Mouse (Mus musculus): ENCODE measurements around the gene Acss2. TPM values are rescaled to one million over a fixed set of nuclear protein-coding genes. Genes with fewer than 3 reads are reported as not detected.

Acss2 gene
- polyA plus RNA-seq, 1 experiment = 59.5 TPM

DNA sequence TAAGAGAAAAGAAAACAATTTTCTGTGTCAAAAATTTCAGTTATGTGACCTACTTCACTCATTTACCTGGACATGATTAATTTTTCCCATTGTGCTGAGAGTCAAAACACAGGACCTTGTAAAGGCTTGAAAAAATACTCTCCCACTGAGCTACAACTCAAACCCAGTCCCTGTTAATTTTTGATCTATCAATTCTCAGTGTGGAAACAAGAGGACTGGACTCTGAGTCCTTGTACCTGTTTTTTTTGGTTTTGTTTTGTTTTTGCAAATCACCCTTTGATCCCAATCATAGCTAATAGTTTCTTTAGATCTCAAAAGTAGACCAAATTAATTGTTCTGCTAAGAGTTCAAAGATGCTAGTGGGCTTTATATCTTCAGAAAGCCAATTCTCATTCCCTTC is 21.9 kb downstream of the Acss2 start:
- Histone ChIP-seq H3K4me1 (ENCODE audit: control insufficient read depth, insufficient read depth, low read length) (no peaks in the 10 kb centered on the region), H3K36me3 (ENCODE audit: control insufficient read depth, insufficient read depth, low read length) (no peaks in the 10 kb centered on the region), H3K27ac (ENCODE audit: control insufficient read depth, insufficient read depth, low read depth, low read length) (no peak overlapping the region), H3K4me3 (ENCODE audit: control insufficient read depth, low read depth, low read length) (no peak overlapping the region), H3K27me3 (ENCODE audit: control insufficient read depth, insufficient read depth, low read length) (no peaks in the 10 kb centered on the region)
- TF ChIP-seq CTCF (IDR thresholded peaks at IDR 0.05; ENCODE audit: control insufficient read depth, insufficient read depth, insufficient replicate concordance, low read depth, low read length) = no peak
- no peak for TF ChIP-seq POLR2A (IDR thresholded peaks at IDR 0.05; ENCODE audit: control insufficient read depth, low read depth, low read length)

GRCm38 (mm10) chr2:155540822-155541458 is 23.2 kb downstream of the Acss2 start:
- Histone ChIP-seq H3K4me3 (ENCODE audit: control insufficient read depth, low read depth, low read length) (no peak overlapping the region), H3K27ac (ENCODE audit: control insufficient read depth, insufficient read depth, low read depth, low read length) (no peak overlapping the region), H3K36me3 (ENCODE audit: control insufficient read depth, insufficient read depth, low read length) (no peaks in the 10 kb centered on the region), H3K27me3 (ENCODE audit: control insufficient read depth, insufficient read depth, low read length) (no peaks in the 10 kb centered on the region), H3K4me1 (ENCODE audit: control insufficient read depth, insufficient read depth, low read length) (no peaks in the 10 kb centered on the region)
- TF ChIP-seq POLR2A (IDR thresholded peaks at IDR 0.05; ENCODE audit: control insufficient read depth, low read depth, low read length) = no peak
- TF ChIP-seq CTCF (IDR thresholded peaks at IDR 0.05; ENCODE audit: control insufficient read depth, insufficient read depth, insufficient replicate concordance, low read depth, low read length) = no peak

GRCm38 (mm10) chr2:155546955-155547354 is 29.2 kb downstream of the Acss2 start:
- Histone ChIP-seq H3K27ac (ENCODE audit: control insufficient read depth, insufficient read depth, low read depth, low read length) (no peak overlapping the region), H3K36me3 (ENCODE audit: control insufficient read depth, insufficient read depth, low read length) (peaks cover 2% of the 10 kb centered on the region), H3K4me1 (ENCODE audit: control insufficient read depth, insufficient read depth, low read length) (no peaks in the 10 kb centered on the region), H3K4me3 (ENCODE audit: control insufficient read depth, low read depth, low read length) (no peak overlapping the region), H3K27me3 (ENCODE audit: control insufficient read depth, insufficient read depth, low read length) (no peaks in the 10 kb centered on the region)
- TF ChIP-seq CTCF (IDR thresholded peaks at IDR 0.05; ENCODE audit: control insufficient read depth, insufficient read depth, insufficient replicate concordance, low read depth, low read length) (no peak), POLR2A (IDR thresholded peaks at IDR 0.05; ENCODE audit: control insufficient read depth, low read depth, low read length) (no peak)

DNA sequence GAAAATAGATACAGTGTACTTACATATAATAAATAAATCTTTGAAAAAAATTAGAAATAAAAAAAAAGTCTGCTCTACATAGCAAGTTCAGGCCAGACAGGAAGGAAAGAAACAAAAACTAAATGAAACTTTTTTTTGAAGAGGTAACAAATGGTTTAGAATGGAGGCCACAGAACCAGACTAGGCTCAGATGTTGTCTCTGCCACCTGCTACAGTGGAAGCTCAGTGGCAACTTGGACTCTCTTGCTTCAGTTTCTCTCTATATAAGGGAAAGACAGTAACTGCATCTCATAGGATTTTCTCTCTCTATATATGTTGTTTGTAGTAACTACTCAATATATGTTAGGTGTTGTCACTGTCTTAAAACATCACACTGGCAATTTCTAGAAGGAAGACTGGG is 34.6 kb downstream of the Acss2 start:
- TF ChIP-seq CTCF (IDR thresholded peaks at IDR 0.05; ENCODE audit: control insufficient read depth, insufficient read depth, insufficient replicate concordance, low read depth, low read length) = no peak
- TF ChIP-seq POLR2A (IDR thresholded peaks at IDR 0.05; ENCODE audit: control insufficient read depth, low read depth, low read length) = no peak
- H3K27me3 ChIP-seq (ENCODE audit: control insufficient read depth, insufficient read depth, low read length) = no peaks in the 10 kb centered on the region
- H3K36me3 ChIP-seq (ENCODE audit: control insufficient read depth, insufficient read depth, low read length) = peaks cover 2% of the 10 kb centered on the region
- H3K27ac ChIP-seq (ENCODE audit: control insufficient read depth, insufficient read depth, low read depth, low read length) = no peak overlapping the region
- no peak overlapping the region for H3K4me3 ChIP-seq (ENCODE audit: control insufficient read depth, low read depth, low read length)
- no peaks in the 10 kb centered on the region for H3K4me1 ChIP-seq (ENCODE audit: control insufficient read depth, insufficient read depth, low read length)

DNA sequence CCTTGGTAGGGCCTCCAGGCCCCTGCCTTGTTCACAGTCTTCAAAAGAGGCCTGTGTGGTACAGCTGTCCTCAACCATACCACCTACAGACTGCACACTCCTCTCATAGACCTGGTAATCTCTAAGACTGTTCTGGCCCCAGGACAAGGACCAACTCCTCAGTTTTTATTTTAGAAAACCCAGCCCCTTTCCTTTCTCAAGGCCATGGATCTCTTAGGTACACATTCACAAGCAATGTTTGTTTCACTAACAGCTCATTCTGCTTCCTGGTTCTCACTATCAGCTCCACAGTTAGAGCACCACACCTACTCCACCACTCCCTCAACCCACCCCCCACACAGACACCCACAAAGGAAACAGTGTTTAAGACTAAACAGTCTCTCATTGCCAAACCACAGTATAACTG is 35.2 kb downstream of the Acss2 start:
- H3K27ac ChIP-seq (ENCODE audit: control insufficient read depth, insufficient read depth, low read depth, low read length) = no peak overlapping the region
- no peaks in the 10 kb centered on the region for H3K27me3 ChIP-seq (ENCODE audit: control insufficient read depth, insufficient read depth, low read length)
- H3K4me1 ChIP-seq (ENCODE audit: control insufficient read depth, insufficient read depth, low read length) = no peaks in the 10 kb centered on the region
- TF ChIP-seq POLR2A (IDR thresholded peaks at IDR 0.05; ENCODE audit: control insufficient read depth, low read depth, low read length) (no peak), CTCF (IDR thresholded peaks at IDR 0.05; ENCODE audit: control insufficient read depth, insufficient read depth, insufficient replicate concordance, low read depth, low read length) (no peak)
- H3K4me3 ChIP-seq (ENCODE audit: control insufficient read depth, low read depth, low read length) = no peak overlapping the region
- peaks cover 2% of the 10 kb centered on the region for H3K36me3 ChIP-seq (ENCODE audit: control insufficient read depth, insufficient read depth, low read length)

GRCm38 (mm10) chr2:155554426-155554985 is 36.8 kb downstream of the Acss2 start:
- Histone ChIP-seq H3K36me3 (ENCODE audit: control insufficient read depth, insufficient read depth, low read length) (peaks cover 2% of the 10 kb centered on the region), H3K27me3 (ENCODE audit: control insufficient read depth, insufficient read depth, low read length) (no peaks in the 10 kb centered on the region), H3K4me1 (ENCODE audit: control insufficient read depth, insufficient read depth, low read length) (no peaks in the 10 kb centered on the region), H3K4me3 (ENCODE audit: control insufficient read depth, low read depth, low read length) (no peak overlapping the region), H3K27ac (ENCODE audit: control insufficient read depth, insufficient read depth, low read depth, low read length) (no peak overlapping the region)
- no peak for TF ChIP-seq POLR2A (IDR thresholded peaks at IDR 0.05; ENCODE audit: control insufficient read depth, low read depth, low read length)
- TF ChIP-seq CTCF (IDR thresholded peaks at IDR 0.05; ENCODE audit: control insufficient read depth, insufficient read depth, insufficient replicate concordance, low read depth, low read length) = no peak

GRCm38 (mm10) chr2:155562209-155562608 is 44.5 kb downstream of the Acss2 start:
- Histone ChIP-seq H3K4me3 (ENCODE audit: control insufficient read depth, low read depth, low read length) (no peak overlapping the region), H3K27me3 (ENCODE audit: control insufficient read depth, insufficient read depth, low read length) (no peaks in the 10 kb centered on the region), H3K27ac (ENCODE audit: control insufficient read depth, insufficient read depth, low read depth, low read length) (no peak overlapping the region), H3K4me1 (ENCODE audit: control insufficient read depth, insufficient read depth, low read length) (no peaks in the 10 kb centered on the region), H3K36me3 (ENCODE audit: control insufficient read depth, insufficient read depth, low read length) (no peaks in the 10 kb centered on the region; the same call in none of the 2 replicates)
- TF ChIP-seq CTCF (IDR thresholded peaks at IDR 0.05; ENCODE audit: control insufficient read depth, insufficient read depth, insufficient replicate concordance, low read depth, low read length) = no peak
- no peak for TF ChIP-seq POLR2A (IDR thresholded peaks at IDR 0.05; ENCODE audit: control insufficient read depth, low read depth, low read length)
